Mouse (Mus musculus) NIH3T3 (cell line): ENCODE measurements around the gene Dusp11.
"Not testable (repeated sequence)": the region's sequence is repeated elsewhere in the genome, so short reads cannot be mapped to it uniquely, and the experiment has no call there.

Source experiments
- DNase-seq: peaks from one replicate; pipeline ENCODE4 v3.0.0-alpha.2; 2012; ENCODE audit warnings: low read depth

Gene Dusp11

GRCm38 (mm10) chr6:85961101-85962091, at the start of gene Dusp11:
Gene Dusp11 (minus strand): TSS chr6:85961667.
- DNase-seq, result peak; percentile 95

GRCm38 (mm10) chr6:86009980-86010379, 48.5 kb upstream of the Dusp11 start:
- DNase-seq, result peak; percentile 86

- DNase-seq, result peak; percentile 94
These were observed 43.0 kb upstream of the Dusp11 start for GRCm38 (mm10) chr6:86004271-86005148.

GRCm38 (mm10) chr6:86003405-86003925, 42.0 kb upstream of the Dusp11 start:
- peak; percentile 27 for DNase-seq

- not testable (repeated sequence) for DNase-seq
These were observed 29.3 kb upstream of the Dusp11 start for GRCm38 (mm10) chr6:85990774-85991173.

GRCm38 (mm10) chr6:85989570-85989969, 28.1 kb upstream of the Dusp11 start:
- DNase-seq, result not testable (repeated sequence)

- DNase-seq, result no peak
These were observed 22.9 kb upstream of the Dusp11 start for GRCm38 (mm10) chr6:85984351-85984750.

- not testable (repeated sequence) for DNase-seq
These were observed 17.3 kb upstream of the Dusp11 start for GRCm38 (mm10) chr6:85978736-85979135.

- no peak for DNase-seq
These were observed 14.8 kb upstream of the Dusp11 start for GRCm38 (mm10) chr6:85976242-85976641.

- DNase-seq, result no peak
These were observed 14.3 kb upstream of the Dusp11 start for GRCm38 (mm10) chr6:85975761-85976160.

GRCm38 (mm10) chr6:85974941-85975617, 13.6 kb upstream of the Dusp11 start:
- DNase-seq, result no peak

- peak; percentile 48 for DNase-seq
These were observed 11.9 kb upstream of the Dusp11 start for GRCm38 (mm10) chr6:85973336-85973735.

- DNase-seq, result peak; percentile 34
These were observed 11.2 kb upstream of the Dusp11 start for GRCm38 (mm10) chr6:85972699-85973098.

GRCm38 (mm10) chr6:85969889-85970288, 8.4 kb upstream of the Dusp11 start:
- DNase-seq, result peak; percentile 68

GRCm38 (mm10) chr6:85966686-85967085, 5.2 kb upstream of the Dusp11 start:
- no peak for DNase-seq

- not testable (repeated sequence) for DNase-seq
These were observed 4.6 kb upstream of the Dusp11 start for GRCm38 (mm10) chr6:85966081-85966480.

- DNase-seq, result no peak
These were observed 3.9 kb downstream of the Dusp11 start for GRCm38 (mm10) chr6:85957581-85957980.

- DNase-seq, result no peak
These were observed 12.9 kb downstream of the Dusp11 start for GRCm38 (mm10) chr6:85948549-85948948.

GRCm38 (mm10) chr6:85942469-85942868, 19.0 kb downstream of the Dusp11 start:
- DNase-seq, result no peak

GRCm38 (mm10) chr6:85938701-85939100, 22.8 kb downstream of the Dusp11 start:
- no peak for DNase-seq
